Mouse (Mus musculus) heart, embryonic 16.5 days (tissue): ENCODE data around the gene Slfn8. TPM values are rescaled to one million over a fixed set of nuclear protein-coding genes. Genes with fewer than 3 reads are reported as not detected.
"Not testable (repeated sequence)": the region's sequence is repeated elsewhere in the genome, so short reads cannot be mapped to it uniquely, and the experiment has no call there.

Experiments
- ATAC-seq: fragments of 200-750 bp; cut with Nextera tagmentation; replicated peaks from 2 replicates; pipeline ENCODE4 v1.8.0; 2017; ENCODE audit warnings: moderate number of reproducible peaks; ENCODE audit not compliant: insufficient read depth, low FRiP score; ENCODE audit errors: extremely low read depth
- H3K27ac ChIP-seq: fragments of 300-500 bp; sonication (generic); 2 replicates; pipeline ENCODE4 v1.5.1; 2014; ENCODE audit warnings: mild to moderate bottlenecking, low read length, control low read depth, moderate library complexity
- H3K27me3 ChIP-seq: fragments of 300-500 bp; sonication (generic); 2 replicates; pipeline ENCODE4 v1.6.1; 2014; ENCODE audit warnings: low read length, mixed read lengths; ENCODE audit not compliant: control insufficient read depth, insufficient read depth
- H3K36me3 ChIP-seq: fragments of 300-500 bp; sonication (generic); 2 replicates; pipeline ENCODE4 v1.6.1; 2014; ENCODE audit not compliant: control insufficient read depth, insufficient read depth
- H3K4me1 ChIP-seq: fragments of 300-500 bp; sonication (generic); 2 replicates; pipeline ENCODE4 v1.6.1; 2014; ENCODE audit warnings: low read length, mixed read lengths; ENCODE audit not compliant: control insufficient read depth, insufficient read depth
- H3K4me2 ChIP-seq: fragments of 300-500 bp; sonication (generic); 2 replicates; pipeline ENCODE4 v1.6.1; 2014; ENCODE audit warnings: low read depth, mild to moderate bottlenecking, control low read depth, low read length
- H3K4me3 ChIP-seq: fragments of 300-500 bp; sonication (generic); 2 replicates; pipeline ENCODE4 v1.5.1; 2014; ENCODE audit warnings: mild to moderate bottlenecking, control low read depth, low read length
- H3K9ac ChIP-seq: fragments of 300-500 bp; sonication (generic); 2 replicates; pipeline ENCODE4 v1.6.1; 2014; ENCODE audit warnings: low read length, control low read depth
- H3K9me3 ChIP-seq: fragments of 300-500 bp; sonication (generic); replicated peaks from 2 replicates; pipeline ENCODE4 v1.6.1; 2016; ENCODE audit warnings: low read length; ENCODE audit not compliant: control insufficient read depth
- WGBS: fragments of 180-500 bp; shearing (Covaris S2); extraction: QIAGEN DNeasy Blood & Tissue Kit; methylation state at CpG from one replicate; pipeline ENCODE4 v1.1.7; 2014; 5-methylcytosine and 5-hydroxymethylcytosine counted together
- polyA plus RNA-seq: library from polyadenylated mRNA; unstranded; fragments of >200 nt; fragmentation: Nextera tagmentation; extraction: Ambion mirVana; gene quantifications from 2 replicates; pipeline ENCODE4 v1.2.1, GENCODE M21; 2015

Slfn8 gene
- polyA plus RNA-seq, 1 experiment from 2014 or later = 1.6 TPM

- H3K27me3 ChIP-seq, H3K27ac ChIP-seq, H3K4me3 ChIP-seq, H3K4me2 ChIP-seq, H3K9me3 ChIP-seq, H3K9ac ChIP-seq, H3K4me1 ChIP-seq, ATAC-seq: not testable (repeated sequence)
- 90% methylated on average over 2 of the region's 2 CpGs for WGBS
- peaks cover 12% of the 10 kb centered on the region for H3K36me3 ChIP-seq
Measured at GRCm38 (mm10) chr11:82982409-82982808, 38.2 kb downstream of the Slfn8 start.

- H3K4me1 ChIP-seq = peaks cover 14% of the 10 kb centered on the region
- ATAC-seq = no peak; the same call in 1 of the 2 replicates
- no peak overlapping the region for H3K4me3 ChIP-seq
- H3K27ac ChIP-seq = peak overlapping the region; percentile 64
- H3K4me2 ChIP-seq = no peak overlapping the region
- no peaks in the 10 kb centered on the region for H3K27me3 ChIP-seq
- H3K9me3 ChIP-seq = no peaks in the 10 kb centered on the region
- no peaks in the 10 kb centered on the region for H3K36me3 ChIP-seq
- H3K9ac ChIP-seq = peak overlapping the region; percentile 2; the same call in 1 of the 2 replicates
- WGBS = 34% methylated on average over 5 of the region's 5 CpGs
Measured at GRCm38 (mm10) chr11:82973916-82974315, 46.7 kb downstream of the Slfn8 start.

DNA sequence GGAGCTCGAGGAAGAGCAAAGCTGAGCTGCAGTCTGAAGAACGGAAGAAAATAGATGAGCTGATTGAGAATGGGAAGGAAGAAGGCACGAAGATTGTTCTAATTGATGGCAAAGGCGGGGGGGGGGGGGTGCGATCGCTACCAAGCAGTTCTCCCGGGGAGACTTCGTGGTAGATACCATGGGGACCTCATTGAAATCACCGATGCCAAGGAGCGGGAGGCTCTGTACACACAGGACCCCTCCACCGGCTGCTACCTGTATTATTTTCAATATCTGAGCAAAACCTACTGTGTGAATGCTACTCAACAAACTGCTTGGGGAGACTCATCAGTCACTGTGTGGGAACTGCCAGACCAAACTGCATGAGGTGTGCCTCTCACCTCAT lies 49.0 kb downstream of the Slfn8 start:
- Histone ChIP-seq H3K4me1 (peaks cover 14% of the 10 kb centered on the region), H3K27me3 (no peaks in the 10 kb centered on the region), H3K4me2 (peak overlapping the region; percentile 54), H3K9me3 (no peaks in the 10 kb centered on the region), H3K9ac (peak overlapping the region; percentile 49), H3K36me3 (no peaks in the 10 kb centered on the region), H3K4me3 (peak overlapping the region; percentile 26), H3K27ac (peak overlapping the region; percentile 39; the same call in 1 of the 2 replicates)
- 67% methylated on average over 11 of the region's 11 CpGs for WGBS
- ATAC-seq = no peak

DNA sequence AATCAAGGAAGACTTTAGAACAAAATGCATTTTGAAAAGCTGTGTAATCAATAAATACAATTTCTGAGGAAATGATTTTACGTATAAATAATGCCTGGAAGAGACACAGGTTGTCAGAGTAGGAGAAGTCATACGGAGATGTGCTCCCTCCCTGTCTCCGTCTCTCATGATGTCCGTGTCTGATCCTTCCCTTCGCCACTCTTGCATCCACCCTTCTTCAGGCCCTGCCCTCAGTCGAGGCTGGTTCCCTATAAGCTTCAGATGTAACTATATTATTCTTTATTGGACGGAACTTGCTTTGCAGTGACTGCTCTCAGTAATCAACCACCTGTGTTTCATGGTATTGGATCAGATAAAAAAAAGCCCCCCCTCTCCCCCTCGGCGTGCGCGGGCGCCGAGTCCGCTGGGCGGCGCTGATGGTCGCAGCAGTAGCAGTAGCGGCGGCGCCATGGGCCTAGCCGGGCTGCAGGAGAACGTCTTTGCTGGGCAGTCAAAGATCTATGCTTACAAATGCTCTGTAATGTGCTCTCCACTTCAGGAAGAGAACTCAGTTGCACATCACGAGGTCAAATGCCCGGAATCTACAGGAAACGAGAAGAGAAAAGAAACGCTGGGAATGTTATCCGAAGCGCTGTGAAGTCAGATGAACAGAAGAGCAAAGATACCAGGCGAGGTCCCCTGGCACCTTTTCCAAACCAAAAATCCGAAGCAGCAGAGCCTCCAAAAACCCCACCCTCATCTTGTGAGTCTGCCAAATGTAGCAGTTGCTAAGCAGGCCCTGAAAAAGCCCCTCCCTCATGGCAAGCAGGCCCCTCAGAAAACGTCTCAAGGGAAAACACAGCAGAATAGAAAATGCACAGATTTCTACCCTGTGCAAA lies 49.7 kb downstream of the Slfn8 start:
- Histone ChIP-seq H3K36me3 (no peaks in the 10 kb centered on the region), H3K4me3 (peak overlapping the region; percentile 26), H3K27me3 (no peaks in the 10 kb centered on the region), H3K4me2 (peak overlapping the region; percentile 54), H3K27ac (peak overlapping the region; percentile 39; the same call in 1 of the 2 replicates), H3K4me1 (peaks cover 14% of the 10 kb centered on the region), H3K9ac (peak overlapping the region; percentile 55), H3K9me3 (no peaks in the 10 kb centered on the region)
- ATAC-seq = peak; percentile 57; the same call in 1 of the 2 replicates
- 11% methylated on average over 31 of the region's 31 CpGs for WGBS

DNA sequence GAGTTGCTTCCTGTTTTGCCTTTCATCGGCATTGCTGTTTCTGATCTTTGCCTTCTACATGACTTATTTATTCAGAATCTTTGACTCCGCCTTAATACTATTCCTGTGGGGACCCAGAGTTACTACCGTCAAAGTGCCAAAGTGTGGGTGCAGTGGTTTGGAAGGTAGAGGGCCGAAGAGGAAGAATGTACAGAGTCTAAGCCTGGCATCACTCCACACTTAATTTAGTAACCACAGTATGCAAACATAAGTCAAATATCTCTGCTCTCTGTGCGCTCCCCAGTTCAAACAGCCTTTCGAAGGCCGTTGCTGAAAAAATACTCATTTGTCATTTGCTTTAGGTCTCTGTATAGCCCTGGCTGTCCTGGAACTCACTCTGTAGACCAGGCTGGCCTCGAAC lies 58.4 kb downstream of the Slfn8 start:
- Histone ChIP-seq H3K9ac (no peak overlapping the region), H3K4me2 (no peak overlapping the region), H3K27ac (no peak overlapping the region), H3K9me3 (no peaks in the 10 kb centered on the region), H3K4me3 (no peak overlapping the region), H3K27me3 (peaks cover 8% of the 10 kb centered on the region; the same call in 1 of the 2 replicates), H3K4me1 (no peaks in the 10 kb centered on the region), H3K36me3 (no peaks in the 10 kb centered on the region; the same call in 1 of the 2 replicates)
- no peak for ATAC-seq
- WGBS = 70% methylated on average over 8 of the region's 8 CpGs

GRCm38 (mm10) chr11:82961743-82962142 lies 58.9 kb downstream of the Slfn8 start:
- WGBS = 53% methylated on average over 2 of the region's 2 CpGs
- ATAC-seq = no peak

DNA sequence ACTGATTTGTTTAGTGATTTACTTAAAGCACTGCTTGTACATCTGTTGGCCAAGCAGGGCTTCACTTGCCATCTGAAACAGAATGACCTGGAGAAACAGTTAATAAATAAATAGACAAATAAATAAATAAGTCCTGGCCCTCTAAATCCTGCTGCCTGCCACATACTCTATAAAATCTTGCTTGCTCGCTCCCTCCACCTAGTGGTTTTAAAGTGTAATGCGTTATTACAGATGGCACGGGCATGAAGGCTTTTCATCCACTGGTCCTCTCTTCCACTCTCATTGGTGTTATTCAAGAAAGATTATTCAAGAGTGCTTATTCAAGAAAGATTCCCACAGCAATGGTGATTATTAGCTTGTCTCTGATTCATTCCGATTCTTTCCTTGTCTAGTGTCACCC lies 61.0 kb downstream of the Slfn8 start:
- H3K36me3 ChIP-seq = no peaks in the 10 kb centered on the region; the same call in 1 of the 2 replicates
- H3K27ac ChIP-seq = no peak overlapping the region
- H3K4me1 ChIP-seq = no peaks in the 10 kb centered on the region
- no peak overlapping the region for H3K4me3 ChIP-seq
- H3K27me3 ChIP-seq = peaks cover 8% of the 10 kb centered on the region; the same call in 1 of the 2 replicates
- ATAC-seq = no peak; the same call in 1 of the 2 replicates
- no peaks in the 10 kb centered on the region for H3K9me3 ChIP-seq
- WGBS = 12% methylated on average over 4 of the region's 4 CpGs
- H3K4me2 ChIP-seq = no peak overlapping the region
- H3K9ac ChIP-seq = no peak overlapping the region

More at GRCm38 (mm10) chr11:82961743-82962142, 58.9 kb downstream of the Slfn8 start:
- Histone ChIP-seq H3K4me1 (no peaks in the 10 kb centered on the region), H3K9me3 (no peaks in the 10 kb centered on the region), H3K27me3 (peaks cover 8% of the 10 kb centered on the region; the same call in 1 of the 2 replicates), H3K36me3 (no peaks in the 10 kb centered on the region; the same call in 1 of the 2 replicates), H3K27ac (no peak overlapping the region), H3K9ac (no peak overlapping the region), H3K4me3 (no peak overlapping the region), H3K4me2 (no peak overlapping the region)

GRCm38 (mm10) chr11:82956925-82957324 lies 63.7 kb downstream of the Slfn8 start:
- no peaks in the 10 kb centered on the region; the same call in 1 of the 2 replicates for H3K36me3 ChIP-seq
- H3K4me1 ChIP-seq = no peaks in the 10 kb centered on the region
- ATAC-seq = no peak
- no peak overlapping the region for H3K9ac ChIP-seq
- peaks cover 8% of the 10 kb centered on the region; the same call in 1 of the 2 replicates for H3K27me3 ChIP-seq
- no peak overlapping the region for H3K27ac ChIP-seq
- WGBS = 53% methylated on average over 10 of the region's 10 CpGs
- no peak overlapping the region for H3K4me2 ChIP-seq
- no peaks in the 10 kb centered on the region for H3K9me3 ChIP-seq
- H3K4me3 ChIP-seq = no peak overlapping the region

GRCm38 (mm10) chr11:82954631-82955030 lies 66.0 kb downstream of the Slfn8 start:
- no peaks in the 10 kb centered on the region for H3K36me3 ChIP-seq
- H3K9me3 ChIP-seq = no peaks in the 10 kb centered on the region
- H3K4me1 ChIP-seq = peaks cover 4% of the 10 kb centered on the region
- WGBS = 73% methylated on average over 6 of the region's 6 CpGs
- no peak overlapping the region for H3K4me2 ChIP-seq
- H3K27me3 ChIP-seq = no peaks in the 10 kb centered on the region
- no peak overlapping the region for H3K9ac ChIP-seq
- H3K4me3 ChIP-seq = no peak overlapping the region
- H3K27ac ChIP-seq = no peak overlapping the region
- ATAC-seq = no peak
